Mouse (Mus musculus): ENCODE results near the gene Duxbl1. TPM values are rescaled to one million over a fixed set of nuclear protein-coding genes. Genes with fewer than 3 reads are reported as not detected.

The Duxbl1 gene
- polyA plus RNA-seq, 1 experiment, result 1.5 TPM

Other genes with a start within 250 kb of the Duxbl1 start
- 51.8 and 52.1 TPM in 2 replicates for gene Zcchc24, start 209.5 kb upstream of the Duxbl1 start, polyA plus RNA-seq (2012; rRNA removed)
- gene Anxa11, start 136.4 kb upstream of the Duxbl1 start, polyA plus RNA-seq (2012; rRNA removed), result 32.7 and 37.3 TPM in 2 replicates
- gene Plac9a, start 75.5 kb upstream of the Duxbl1 start, polyA plus RNA-seq (2012; rRNA removed), result 0.34 and 0.52 TPM in 2 replicates
- gene Tmem254a, start 50.9 kb upstream of the Duxbl1 start, polyA plus RNA-seq (2012; rRNA removed), result 3.3 and 3.9 TPM in 2 replicates
- not detected in 2 replicates for gene Cphx1, start 40.3 kb upstream of the Duxbl1 start, polyA plus RNA-seq (2012; rRNA removed)
- 3.7 and 6.9 TPM in 2 replicates for gene Gm9780, start 64.1 kb downstream of the Duxbl1 start, polyA plus RNA-seq (2012; rRNA removed)
- not detected in 2 replicates for gene Tmem254c, start 88.8 kb downstream of the Duxbl1 start, polyA plus RNA-seq (2012; rRNA removed)
- not detected in 2 replicates for gene Cphx2, start 102.9 kb downstream of the Duxbl1 start, polyA plus RNA-seq (2012; rRNA removed)
- not detected in 2 replicates for gene Cphx3, start 103.7 kb downstream of the Duxbl1 start, polyA plus RNA-seq (2012; rRNA removed)
- gene Duxbl2, start 139.8 kb downstream of the Duxbl1 start, polyA plus RNA-seq (2012; rRNA removed), result 0.25 TPM in 1 of 2 replicates, not detected in the other
- 4.3 and 4.4 TPM in 2 replicates for gene Plac9b, start 203.9 kb downstream of the Duxbl1 start, polyA plus RNA-seq (2012; rRNA removed)
- 17.5 and 18.4 TPM in 2 replicates for gene Tmem254b, start 228.5 kb downstream of the Duxbl1 start, polyA plus RNA-seq (2012; rRNA removed)